Mouse (Mus musculus): ENCODE measurements around the gene E2f6.

E2f6 gene

GRCm38 (mm10) chr12:16850431-16851375 is 39.9 kb downstream of the E2f6 start:
- peak; percentile 76 to 78 for DNase-seq

- peak; percentile 40 to 44 for DNase-seq
These were observed 42.8 kb downstream of the E2f6 start for GRCm38 (mm10) chr12:16853431-16854165.

GRCm38 (mm10) chr12:16855632-16856305 is 45.0 kb downstream of the E2f6 start:
- peak; percentile 56 to 59 for DNase-seq

GRCm38 (mm10) chr12:16856306-16856679 is 45.5 kb downstream of the E2f6 start:
- DNase-seq: no peak

GRCm38 (mm10) chr12:16858081-16858480 is 47.3 kb downstream of the E2f6 start:
- DNase-seq: no peak

- no peak for DNase-seq
These were observed 49.0 kb downstream of the E2f6 start for GRCm38 (mm10) chr12:16859781-16860180.

- DNase-seq: no peak
These were observed 49.8 kb downstream of the E2f6 start for GRCm38 (mm10) chr12:16860533-16860932.

GRCm38 (mm10) chr12:16860961-16861360 is 50.2 kb downstream of the E2f6 start:
- DNase-seq: no peak

GRCm38 (mm10) chr12:16864477-16864876 is 53.7 kb downstream of the E2f6 start:
- no peak for DNase-seq

- no peak for DNase-seq
These were observed 55.1 kb downstream of the E2f6 start for GRCm38 (mm10) chr12:16865871-16866270.

- no peak for DNase-seq
These were observed 55.7 kb downstream of the E2f6 start for GRCm38 (mm10) chr12:16866460-16866859.

- no peak for DNase-seq
These were observed 56.5 kb downstream of the E2f6 start for GRCm38 (mm10) chr12:16867306-16867705.

- DNase-seq: no peak
These were observed 57.9 kb downstream of the E2f6 start for GRCm38 (mm10) chr12:16868618-16869017.

- DNase-seq: no peak
These were observed 58.5 kb downstream of the E2f6 start for GRCm38 (mm10) chr12:16869091-16869778.

GRCm38 (mm10) chr12:16869870-16870404 is 59.2 kb downstream of the E2f6 start:
- DNase-seq: no peak

GRCm38 (mm10) chr12:16870405-16871068 is 59.8 kb downstream of the E2f6 start:
- DNase-seq: peak; percentile 73 to 75

GRCm38 (mm10) chr12:16872006-16872405 is 61.2 kb downstream of the E2f6 start:
- no peak for DNase-seq

- DNase-seq: no peak
These were observed 62.2 kb downstream of the E2f6 start for GRCm38 (mm10) chr12:16872926-16873464.

GRCm38 (mm10) chr12:16873549-16873948 is 62.8 kb downstream of the E2f6 start:
- peak; percentile 49 to 69 for DNase-seq

- DNase-seq: peak in 1 of 2 experiments; percentile 25
These were observed 63.3 kb downstream of the E2f6 start for GRCm38 (mm10) chr12:16874086-16874485.

- no peak for DNase-seq
These were observed 64.5 kb downstream of the E2f6 start for GRCm38 (mm10) chr12:16875269-16875668.
